In the genomic region with DNA sequence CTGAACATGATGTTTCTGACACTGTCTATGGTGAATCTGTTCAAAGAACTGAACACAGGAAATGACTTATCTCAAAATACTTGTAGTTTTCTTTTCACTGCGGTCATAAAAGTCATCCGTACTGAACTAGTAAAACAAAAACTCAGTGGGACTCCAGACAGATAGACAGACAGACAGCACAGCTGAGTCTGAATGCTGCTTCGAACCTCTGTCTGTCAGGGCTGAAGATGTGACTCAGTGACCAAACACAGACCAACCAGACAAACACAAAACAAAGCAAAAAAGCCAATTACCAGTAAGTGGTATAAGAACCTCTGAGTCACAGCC, we compare ENCODE assay signal across 24 mouse cellular contexts. TPM values are rescaled to one million over a fixed set of nuclear protein-coding genes. Genes with fewer than 3 reads are reported as not detected.
DNase-seq lines count a peak whose midpoint lies in the region; ATAC-seq and TF ChIP-seq lines count a peak whose summit lies in the region.
"Had no signal": no experiment of that assay in that cellular context is flagged by ENCODE, and none has a peak within 500 bp of the region (broad histone marks: within the 10 kb centered on the region; RNA-seq: fewer than 3 reads in every experiment).

No protein-coding gene starts in this region.

- peak overlapping the region; percentile 48; the same call in 1 of the 2 replicates for H3K27ac ChIP-seq in lung, postnatal 0 days (ENCODE audit: low read length)
- H3K27ac ChIP-seq in midbrain, postnatal 0 days (ENCODE audit: low read depth, low read length): no peak overlapping the region
- H3K27ac ChIP-seq: forebrain, embryonic 13.5 days; heart, embryonic 13.5 days; hindbrain, embryonic 14.5 days; kidney, embryonic 15.5 days; liver, embryonic 15.5 days; neural tube, embryonic 12.5 days; stomach, embryonic 15.5 days had no signal

- TF ChIP-seq EP300 in lung, postnatal 0 days (IDR thresholded peaks at IDR 0.05): no peak

- no peaks in the 10 kb centered on the region for H3K9me3 ChIP-seq in lung, postnatal 0 days (ENCODE audit: low read length)
- no peaks in the 10 kb centered on the region for H3K9me3 ChIP-seq in midbrain, postnatal 0 days (ENCODE audit: low read length)
- H3K9me3 ChIP-seq: forebrain, embryonic 13.5 days; heart, embryonic 13.5 days; kidney, embryonic 15.5 days; liver, embryonic 15.5 days; neural tube, embryonic 12.5 days; stomach, embryonic 15.5 days had no signal

- peaks cover 46% of the 10 kb centered on the region for H3K79me2 ChIP-seq in myocyte (ENCODE audit: control insufficient read depth, insufficient read depth)

- TF ChIP-seq CTCF in lung, postnatal 0 days (IDR thresholded peaks at IDR 0.05): no peak
- no peak for TF ChIP-seq CTCF in midbrain, postnatal 0 days (IDR thresholded peaks at IDR 0.05)

- no peak overlapping the region for H3ac ChIP-seq in myocyte (ENCODE audit: control insufficient read depth, insufficient read length)

- no peaks in the 10 kb centered on the region for H3K36me3 ChIP-seq in lung, postnatal 0 days (ENCODE audit: insufficient read depth, low read length)
- H3K36me3 ChIP-seq in myocyte (ENCODE audit: control insufficient read depth, insufficient read depth): no peaks in the 10 kb centered on the region
- H3K36me3 ChIP-seq in midbrain, postnatal 0 days (ENCODE audit: insufficient read depth, low read length): no peaks in the 10 kb centered on the region
- H3K36me3 ChIP-seq: heart, embryonic 13.5 days; kidney, embryonic 15.5 days; liver, embryonic 15.5 days; neural tube, embryonic 12.5 days; stomach, embryonic 15.5 days had no signal

- no peaks in the 10 kb centered on the region for H3K27me3 ChIP-seq in lung, postnatal 0 days (replicated peaks; ENCODE audit: insufficient read depth, low read length)
- no peaks in the 10 kb centered on the region for H3K27me3 ChIP-seq in myocyte (ENCODE audit: control insufficient read depth, insufficient read depth, insufficient read length)
- no peaks in the 10 kb centered on the region for H3K27me3 ChIP-seq in midbrain, postnatal 0 days (ENCODE audit: insufficient read depth, low read length)
- H3K27me3 ChIP-seq: forebrain, embryonic 13.5 days; heart, embryonic 13.5 days; kidney, embryonic 15.5 days; liver, embryonic 15.5 days; neural tube, embryonic 12.5 days; stomach, embryonic 15.5 days had no signal

- WGBS in lung, postnatal 0 days: 42% methylated on average over 3 of the region's 3 CpGs
- 70% methylated on average over 3 of the region's 3 CpGs for WGBS in midbrain, postnatal 0 days

- no peak overlapping the region for H3K9ac ChIP-seq in lung, postnatal 0 days (replicated peaks; ENCODE audit: low read depth)
- H3K9ac ChIP-seq in midbrain, postnatal 0 days (replicated peaks; ENCODE audit: low read length, poor library complexity, severe bottlenecking): no peak overlapping the region
- H3K9ac ChIP-seq: forebrain, embryonic 13.5 days; heart, embryonic 13.5 days; hindbrain, embryonic 14.5 days; kidney, embryonic 15.5 days; liver, embryonic 15.5 days; neural tube, embryonic 12.5 days; stomach, embryonic 15.5 days had no signal

- no peak overlapping the region for H3K4me3 ChIP-seq in lung, postnatal 0 days (ENCODE audit: low read depth, low read length)
- H3K4me3 ChIP-seq in myocyte: peak overlapping the region; percentile 3
- no peak overlapping the region for H3K4me3 ChIP-seq in midbrain, postnatal 0 days (ENCODE audit: low read depth, low read length)
- H3K4me3 ChIP-seq: forebrain, embryonic 13.5 days; heart, embryonic 13.5 days; kidney, embryonic 15.5 days; liver, embryonic 15.5 days; neural tube, embryonic 12.5 days; stomach, embryonic 15.5 days had no signal

- peak overlapping the region; percentile 4; the same call in 1 of the 2 replicates for H3K4me2 ChIP-seq in lung, postnatal 0 days (replicated peaks; ENCODE audit: low read depth, low read length)
- H3K4me2 ChIP-seq in myocyte (ENCODE audit: low read depth): peak overlapping the region; percentile 93
- H3K4me2 ChIP-seq in midbrain, postnatal 0 days (ENCODE audit: low read depth, low read length, poor library complexity, severe bottlenecking): no peak overlapping the region
- H3K4me2 ChIP-seq: forebrain, embryonic 13.5 days; hindbrain, embryonic 14.5 days; kidney, embryonic 15.5 days; liver, embryonic 15.5 days; neural tube, embryonic 12.5 days had no signal

- ATAC-seq in lung, postnatal 0 days: no peak; the same call in 1 of the 2 replicates
- ATAC-seq in megakaryocyte progenitor cell, adult 5-6 weeks (replicated peaks; ENCODE audit: poor library complexity): no peak
- ATAC-seq in midbrain, postnatal 0 days (ENCODE audit: low FRiP score): no peak
- ATAC-seq: forebrain, embryonic 13.5 days; intestine, embryonic 16.5 days; midbrain, embryonic 16.5 days had no signal

- peak; percentile 18 for DNase-seq in lung, postnatal 0 days (ENCODE audit: low spot score)
- no peak for DNase-seq in lung, adult 18-20 months
- DNase-seq in CD4-positive helper T cell, adult 2 months (ENCODE audit: low read depth, low spot score): peak; percentile 82
- DNase-seq in T-cell, adult 2 months (ENCODE audit: low spot score): peak; percentile 52
- no peak for DNase-seq in right cerebral cortex, adult 18-20 months
- DNase-seq in midbrain, postnatal 0 days (ENCODE audit: low spot score): no peak
- DNase-seq: adrenal gland, postnatal 10 days; cerebellum, adult 11 months; embryo, embryonic 11 days; gastrocnemius, postnatal 10 days; lung, postnatal 14 days; right cerebral cortex, postnatal 14 days had no signal

- no peak for TF ChIP-seq POLR2A in myocyte (IDR thresholded peaks at IDR 0.05; ENCODE audit: insufficient read length, low read depth)

- H3K4me1 ChIP-seq in lung, postnatal 0 days (ENCODE audit: insufficient read depth, low read depth, low read length): 0 out of 2 replicates have a peak, but pooled peaks cover 6% of the 10 kb centered on the region
- no peaks in the 10 kb centered on the region for H3K4me1 ChIP-seq in midbrain, postnatal 0 days (ENCODE audit: insufficient read depth, low read length)
- H3K4me1 ChIP-seq: forebrain, embryonic 13.5 days; liver, embryonic 15.5 days had no signal

TF ChIP-seq in myocyte, 11 proteins besides CTCF, POLR2A, EP300 and RAD21:
- TF ChIP-seq CEBPB (IDR thresholded peaks at IDR 0.05; ENCODE audit: insufficient read depth, poor library complexity, severe bottlenecking) (no peak), POLR2AphosphoS2 (IDR thresholded peaks at IDR 0.05; ENCODE audit: insufficient read length, low read depth) (no peak), MYOD1 (IDR thresholded peaks at IDR 0.05; ENCODE audit: control insufficient read depth in 1 of 3, insufficient read length in 2 of 3, low read depth in 2 of 3) (peak in 2 of 3 experiments; percentile 40 to 69), REST (IDR thresholded peaks at IDR 0.05; ENCODE audit: insufficient read depth, insufficient read length) (no peak)
TF ChIP-seq in myocyte: peak in this region for 1.

RNA-seq across cellular contexts. Expression of gene Ust, which starts 12.4 kb away (rescaled TPM):
- polyA plus RNA-seq in lung, postnatal 0 days (2015; fragmentation: Nextera tagmentation; extraction: Ambion mirVana): 6.3 and 6.8 TPM in 2 replicates
- polyA plus RNA-seq in myocyte (2012; fragmentation: generic; extraction: Trizol): 7.3 TPM
- 0.47 and 0.56 TPM in 2 replicates for total RNA-seq in megakaryocyte progenitor cell, adult 5-6 weeks (2015)
- total RNA-seq in megakaryocyte progenitor cell, adult 5-6 weeks (2017): 0.14 and 0.21 TPM in 2 replicates
- 8.0 and 8.1 TPM in 2 replicates for total RNA-seq in midbrain, postnatal 0 days (2014; rRNA removed)
- 4.2 and 5.0 TPM in 2 replicates for polyA plus RNA-seq in midbrain, postnatal 0 days (2015; fragmentation: Nextera tagmentation; extraction: Ambion mirVana)
- total RNA-seq: megakaryocyte-erythroid progenitor cell, adult 5-6 weeks had no signal

Comparison
In these comparisons a context has a peak if more than half of its experiments do, and no peak if none do; other contexts are left out.
1. DNase-seq: peak in lung, postnatal 0 days (single experiment), CD4-positive helper T cell, adult 2 months (single experiment) and T-cell, adult 2 months (single experiment); none in lung, adult 18-20 months (0 of 2), right cerebral cortex, adult 18-20 months (single experiment) and midbrain, postnatal 0 days (single experiment).